Mouse (Mus musculus) hindbrain, embryonic 12.5 days (tissue): ENCODE results near the gene Obscn. TPM values are rescaled to one million over a fixed set of nuclear protein-coding genes. Genes with fewer than 3 reads are reported as not detected.

Source experiments
- ATAC-seq: fragments of 200-750 bp; cut with Nextera tagmentation; 2 replicates; pipeline ENCODE4 v1.8.0; 2017; ENCODE audit warnings: moderate TSS enrichment; ENCODE audit not compliant: low FRiP score
- H3K27ac ChIP-seq: fragments of 300-500 bp; sonication (generic); 2 replicates; pipeline ENCODE4 v1.5.1; 2016; ENCODE audit warnings: mild to moderate bottlenecking
- H3K27me3 ChIP-seq: fragments of 300-500 bp; sonication (generic); 2 replicates; pipeline ENCODE4 v1.6.1; 2016; ENCODE audit warnings: mild to moderate bottlenecking
- H3K36me3 ChIP-seq: fragments of 300-500 bp; sonication (generic); 2 replicates; pipeline ENCODE4 v1.6.1; 2016; ENCODE audit warnings: mild to moderate bottlenecking
- H3K4me1 ChIP-seq: fragments of 300-500 bp; sonication (generic); 2 replicates; pipeline ENCODE4 v1.6.1; 2016
- H3K4me2 ChIP-seq: fragments of 300-500 bp; sonication (generic); replicated peaks from 2 replicates; pipeline ENCODE4 v1.6.1; 2016; ENCODE audit warnings: mild to moderate bottlenecking
- H3K4me3 ChIP-seq: fragments of 300-500 bp; sonication (generic); 2 replicates; pipeline ENCODE4 v1.5.1; 2016; ENCODE audit warnings: mild to moderate bottlenecking
- H3K9ac ChIP-seq: fragments of 300-500 bp; sonication (generic); 2 replicates; pipeline ENCODE4 v1.6.1; 2016; ENCODE audit warnings: mild to moderate bottlenecking, moderate library complexity
- H3K9me3 ChIP-seq: fragments of 300-500 bp; sonication (generic); replicated peaks from 2 replicates; pipeline ENCODE4 v1.6.1; 2016; ENCODE audit warnings: mild to moderate bottlenecking
- WGBS: fragments of 180-500 bp; shearing (Covaris S2); methylation state at CpG from one replicate; pipeline ENCODE4 v1.1.7; 2016; 5-methylcytosine and 5-hydroxymethylcytosine counted together
- polyA plus RNA-seq: library from polyadenylated mRNA; unstranded; fragments of >200 nt; fragmentation: Nextera tagmentation; extraction: Ambion mirVana; gene quantifications from 2 replicates; pipeline ENCODE4 v1.2.1, GENCODE M21; 2016

The Obscn gene
- polyA plus RNA-seq, 1 experiment from 2014 or later, result 0.28 TPM

DNA sequence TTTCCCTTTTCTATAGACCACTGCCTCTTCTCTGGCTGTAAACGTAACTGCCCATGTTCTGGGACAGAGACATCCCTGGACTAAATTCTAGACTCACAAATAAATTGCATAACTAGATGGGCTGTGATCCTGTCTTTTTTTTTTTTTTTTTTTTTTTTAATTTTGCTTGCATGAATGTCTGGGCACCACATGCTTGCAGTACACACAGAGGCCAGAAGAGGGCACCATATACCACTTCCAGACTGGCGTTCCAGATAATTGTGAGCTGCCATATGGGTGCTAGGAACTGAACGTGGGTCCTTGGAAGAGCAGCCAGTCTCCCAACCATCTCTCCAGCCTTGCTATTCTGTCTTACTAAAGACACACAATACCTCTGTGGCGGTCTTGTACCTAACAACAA, 42.0 kb downstream of the Obscn start:
- no peaks in the 10 kb centered on the region for H3K4me1 ChIP-seq
- no peak overlapping the region for H3K9ac ChIP-seq
- peaks cover 4% of the 10 kb centered on the region; the same call in 1 of the 2 replicates for H3K9me3 ChIP-seq
- no peak overlapping the region for H3K27ac ChIP-seq
- H3K4me3 ChIP-seq, result no peak overlapping the region
- no peak for ATAC-seq
- no peaks in the 10 kb centered on the region for H3K27me3 ChIP-seq
- H3K36me3 ChIP-seq, result no peaks in the 10 kb centered on the region
- no peak overlapping the region for H3K4me2 ChIP-seq
- WGBS, result 65% methylated on average over 4 of the region's 4 CpGs

DNA sequence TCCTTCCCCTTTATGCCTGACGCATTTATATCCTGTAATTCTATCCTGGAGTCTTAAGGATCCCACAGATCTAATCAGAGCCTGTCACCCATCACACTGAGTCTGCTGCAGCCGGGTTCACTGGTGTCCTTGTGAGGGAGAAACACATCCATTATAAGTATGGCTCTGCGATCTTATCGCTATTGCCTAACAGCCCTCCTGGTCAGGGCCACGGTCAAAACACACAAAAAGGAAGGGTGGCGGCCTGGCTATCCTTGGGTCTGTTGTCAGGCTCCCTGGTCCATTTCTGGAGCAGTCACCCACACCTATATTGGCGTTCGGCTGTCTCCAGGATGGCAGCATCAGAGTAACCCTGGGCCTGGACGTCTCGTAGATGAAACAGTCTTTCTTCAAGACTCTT, 48.6 kb downstream of the Obscn start:
- Histone ChIP-seq H3K9ac (no peak overlapping the region), H3K4me1 (no peaks in the 10 kb centered on the region), H3K27ac (no peak overlapping the region), H3K4me3 (no peak overlapping the region), H3K27me3 (no peaks in the 10 kb centered on the region), H3K36me3 (no peaks in the 10 kb centered on the region), H3K9me3 (no peaks in the 10 kb centered on the region), H3K4me2 (no peak overlapping the region)
- ATAC-seq, result no peak
- WGBS, result 88% methylated on average over 10 of the region's 10 CpGs

DNA sequence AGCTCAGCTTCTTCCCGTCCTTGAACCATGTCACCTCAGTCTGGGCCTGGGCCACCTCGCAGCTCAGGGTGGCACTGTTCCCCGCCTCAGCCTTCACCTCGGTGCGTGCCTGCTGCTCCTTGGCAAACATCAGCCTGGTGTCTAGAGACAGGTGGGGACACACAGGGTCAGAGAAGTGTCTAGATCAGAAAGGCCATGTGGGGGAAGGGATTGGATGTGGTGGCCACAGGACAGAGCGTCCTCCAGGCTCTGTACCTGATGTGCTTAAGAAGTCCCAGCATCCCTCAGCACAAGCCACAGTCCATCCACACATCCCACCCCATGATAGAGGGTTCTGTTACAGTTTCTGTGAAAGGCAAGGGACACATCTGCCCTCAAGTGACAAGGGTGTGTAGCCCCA, 51.0 kb downstream of the Obscn start:
- H3K9me3 ChIP-seq, result no peaks in the 10 kb centered on the region
- H3K27ac ChIP-seq, result no peak overlapping the region
- ATAC-seq, result no peak
- no peaks in the 10 kb centered on the region for H3K36me3 ChIP-seq
- H3K9ac ChIP-seq, result no peak overlapping the region
- WGBS, result 83% methylated on average over 6 of the region's 6 CpGs
- no peaks in the 10 kb centered on the region for H3K4me1 ChIP-seq
- no peak overlapping the region for H3K4me3 ChIP-seq
- no peak overlapping the region for H3K4me2 ChIP-seq
- H3K27me3 ChIP-seq, result no peaks in the 10 kb centered on the region

DNA sequence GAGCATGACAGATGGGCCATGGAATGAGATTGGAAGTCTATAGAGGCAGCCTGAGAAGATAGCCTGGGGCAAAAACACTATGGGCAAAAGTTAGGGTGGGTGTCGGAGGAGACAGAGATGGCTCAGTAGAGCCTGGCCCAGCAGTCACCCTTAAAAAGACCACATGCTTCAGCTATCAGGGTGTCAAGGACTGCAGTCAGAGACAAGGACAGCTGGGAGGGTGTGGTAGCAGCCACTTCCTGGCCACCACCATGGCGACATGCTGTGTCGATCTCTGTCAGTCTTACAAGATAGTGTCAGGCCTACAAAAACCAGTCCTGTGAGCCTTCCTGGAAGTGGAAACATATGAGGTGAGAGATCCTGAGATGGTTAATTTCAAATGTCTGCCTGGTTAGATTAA, 53.1 kb downstream of the Obscn start:
- 77% methylated on average over 3 of the region's 3 CpGs for WGBS
- H3K4me2 ChIP-seq, result no peak overlapping the region
- H3K4me3 ChIP-seq, result no peak overlapping the region
- no peak overlapping the region for H3K9ac ChIP-seq
- H3K36me3 ChIP-seq, result no peaks in the 10 kb centered on the region
- H3K27ac ChIP-seq, result no peak overlapping the region
- H3K9me3 ChIP-seq, result no peaks in the 10 kb centered on the region
- no peak for ATAC-seq
- no peaks in the 10 kb centered on the region for H3K27me3 ChIP-seq
- no peaks in the 10 kb centered on the region for H3K4me1 ChIP-seq

DNA sequence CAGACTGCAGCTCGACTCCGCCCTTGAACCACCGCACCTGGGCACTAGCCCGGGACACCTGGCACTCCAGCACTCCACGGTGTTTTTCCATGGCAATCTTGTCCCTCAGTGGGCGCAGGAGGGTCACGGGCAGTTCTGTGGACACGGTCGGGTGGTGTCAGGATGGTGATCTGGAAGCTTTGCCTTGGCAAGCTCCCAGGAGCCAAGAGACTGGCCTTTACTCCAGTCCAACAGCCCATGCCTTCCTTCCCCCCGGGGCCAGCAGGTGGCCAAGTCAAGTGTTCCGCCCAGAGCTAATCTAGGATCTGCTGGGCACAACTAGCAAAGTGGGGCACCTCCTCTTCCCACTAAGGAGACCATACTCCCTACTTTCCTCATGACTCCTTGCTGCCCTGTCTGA, 57.9 kb downstream of the Obscn start:
- H3K27me3 ChIP-seq, result no peaks in the 10 kb centered on the region; the same call in 1 of the 2 replicates
- no peak overlapping the region for H3K4me3 ChIP-seq
- no peaks in the 10 kb centered on the region for H3K4me1 ChIP-seq
- H3K9me3 ChIP-seq, result no peaks in the 10 kb centered on the region
- no peak for ATAC-seq
- no peak overlapping the region for H3K4me2 ChIP-seq
- H3K27ac ChIP-seq, result no peak overlapping the region
- 91% methylated on average over 11 of the region's 11 CpGs for WGBS
- H3K36me3 ChIP-seq, result no peaks in the 10 kb centered on the region
- no peak overlapping the region for H3K9ac ChIP-seq

DNA sequence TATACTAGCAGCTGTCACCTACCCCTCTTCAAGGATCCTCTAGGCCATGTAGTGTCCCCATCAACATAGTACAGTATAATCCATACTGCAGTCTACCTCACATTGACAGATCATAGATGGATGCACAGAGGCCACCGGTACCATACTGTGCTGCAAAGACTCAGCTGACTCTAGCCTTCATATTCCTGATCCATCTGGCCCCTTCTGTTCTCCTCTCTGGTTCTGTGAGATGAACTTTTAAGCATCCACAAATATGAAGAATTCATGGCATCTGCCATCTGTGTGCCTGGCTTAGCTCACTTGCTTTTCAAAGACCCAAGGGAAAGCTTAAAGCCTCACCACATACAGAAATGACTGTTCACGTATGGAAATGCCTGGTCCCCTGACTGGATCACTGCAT, 65.9 kb downstream of the Obscn start:
- no peaks in the 10 kb centered on the region for H3K36me3 ChIP-seq
- no peak overlapping the region for H3K4me2 ChIP-seq
- 0 out of 2 replicates have a peak, but pooled peaks cover 2% of the 10 kb centered on the region for H3K4me1 ChIP-seq
- no peaks in the 10 kb centered on the region for H3K9me3 ChIP-seq
- H3K4me3 ChIP-seq, result no peak overlapping the region
- no peak overlapping the region for H3K9ac ChIP-seq
- no peaks in the 10 kb centered on the region for H3K27me3 ChIP-seq
- whole genome bisulfite sequencing, result 83% methylated on average over 2 of the region's 2 CpGs
- no peak overlapping the region for H3K27ac ChIP-seq
- no peak for ATAC-seq

DNA sequence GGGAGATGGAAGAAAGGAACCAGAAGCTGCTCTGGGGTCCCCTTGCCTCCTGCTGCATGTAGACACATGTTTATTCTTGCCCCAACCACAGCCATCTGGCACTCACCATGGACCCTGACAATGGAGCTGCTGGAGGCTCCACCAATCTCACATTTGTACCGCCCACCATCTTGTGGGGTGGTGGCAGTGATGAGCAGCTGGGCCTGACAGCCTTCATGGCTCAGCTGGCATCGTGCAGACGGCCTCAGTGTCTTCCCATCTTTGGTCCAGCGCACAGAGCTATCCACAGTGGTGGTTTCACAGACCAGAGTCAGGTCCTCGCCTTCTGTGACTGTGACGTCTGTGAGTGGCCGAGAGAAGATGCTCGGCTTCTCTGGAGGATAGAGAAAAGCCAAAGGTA, 67.3 kb downstream of the Obscn start:
- Histone ChIP-seq H3K27ac (no peak overlapping the region), H3K27me3 (no peaks in the 10 kb centered on the region), H3K9ac (no peak overlapping the region), H3K4me3 (no peak overlapping the region), H3K9me3 (no peaks in the 10 kb centered on the region), H3K4me1 (0 out of 2 replicates have a peak, but pooled peaks cover 2% of the 10 kb centered on the region), H3K36me3 (no peaks in the 10 kb centered on the region), H3K4me2 (no peak overlapping the region)
- WGBS, result 83% methylated on average over 8 of the region's 8 CpGs
- ATAC-seq, result no peak

DNA sequence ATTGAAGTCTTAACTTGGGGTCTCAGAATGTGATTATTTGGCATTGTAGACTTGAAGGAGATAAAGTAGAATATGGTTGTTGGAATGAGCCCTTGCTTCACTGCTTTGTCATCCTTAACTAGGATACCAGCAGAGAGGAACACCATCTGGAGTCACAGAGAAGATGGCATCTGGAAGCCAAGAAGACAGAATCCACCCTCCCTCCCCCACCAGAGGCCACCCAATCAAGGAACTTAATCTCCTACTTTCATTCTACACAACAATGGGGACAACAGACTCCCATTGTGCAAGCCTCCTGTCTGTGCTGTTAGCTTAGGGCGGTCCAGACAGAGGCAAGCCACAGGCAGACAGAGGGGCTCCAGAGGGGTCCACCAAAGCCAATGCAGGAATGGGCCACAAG, 67.8 kb downstream of the Obscn start:
- Histone ChIP-seq H3K9me3 (no peaks in the 10 kb centered on the region), H3K4me1 (0 out of 2 replicates have a peak, but pooled peaks cover 2% of the 10 kb centered on the region), H3K27me3 (no peaks in the 10 kb centered on the region), H3K4me2 (no peak overlapping the region), H3K27ac (no peak overlapping the region), H3K9ac (no peak overlapping the region), H3K36me3 (no peaks in the 10 kb centered on the region), H3K4me3 (no peak overlapping the region)
- no peak for ATAC-seq
- WGBS, result 40% methylated on average over 1 of the region's 1 CpGs

DNA sequence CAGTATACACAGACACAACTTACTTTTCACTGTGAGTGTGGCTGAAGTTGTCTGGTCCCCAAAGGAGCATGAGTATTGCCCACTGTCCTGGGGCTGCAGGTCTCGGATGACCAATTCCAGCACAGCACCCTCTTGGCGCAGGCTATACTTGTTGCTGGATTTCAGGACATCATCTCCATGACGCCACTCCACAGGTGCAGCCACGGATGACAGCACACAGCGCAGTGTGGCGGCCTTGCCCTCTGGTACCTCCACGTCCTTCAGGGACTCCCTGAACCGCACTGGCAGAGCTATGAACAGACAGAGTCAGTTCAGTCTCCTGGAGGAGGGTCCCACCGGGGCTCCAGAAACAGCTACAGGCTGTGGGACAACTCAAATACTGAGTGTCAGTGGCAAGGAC, 68.3 kb downstream of the Obscn start:
- no peak overlapping the region for H3K27ac ChIP-seq
- no peaks in the 10 kb centered on the region for H3K27me3 ChIP-seq
- no peaks in the 10 kb centered on the region for H3K9me3 ChIP-seq
- H3K4me3 ChIP-seq, result no peak overlapping the region
- H3K4me1 ChIP-seq, result 0 out of 2 replicates have a peak, but pooled peaks cover 2% of the 10 kb centered on the region
- no peaks in the 10 kb centered on the region for H3K36me3 ChIP-seq
- H3K4me2 ChIP-seq, result no peak overlapping the region
- no peak for ATAC-seq
- 82% methylated on average over 9 of the region's 9 CpGs for WGBS
- no peak overlapping the region for H3K9ac ChIP-seq

DNA sequence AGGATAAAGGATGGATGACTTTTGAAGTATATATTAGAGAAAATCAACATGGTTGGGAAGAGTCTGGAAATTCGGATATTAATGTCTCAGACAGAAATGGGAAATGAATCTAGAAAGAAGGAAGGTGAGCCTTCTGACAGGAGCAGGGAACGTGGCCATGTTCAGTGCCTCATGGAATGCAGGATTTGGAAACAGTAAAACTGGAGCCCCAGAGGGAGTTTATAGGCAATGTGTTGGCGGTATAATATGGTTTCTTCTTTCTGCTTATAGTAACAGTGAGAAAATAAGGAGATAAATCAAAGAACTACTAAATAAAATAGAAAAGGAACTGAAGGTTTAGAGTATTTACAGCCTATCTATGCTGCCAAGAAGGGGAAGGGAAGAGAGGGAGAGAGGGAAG, 78.2 kb downstream of the Obscn start:
- no peaks in the 10 kb centered on the region for H3K36me3 ChIP-seq
- H3K27ac ChIP-seq, result no peak overlapping the region
- no peaks in the 10 kb centered on the region for H3K9me3 ChIP-seq
- no peak for ATAC-seq
- no peak overlapping the region for H3K4me2 ChIP-seq
- no peak overlapping the region for H3K9ac ChIP-seq
- no peak overlapping the region for H3K4me3 ChIP-seq
- H3K27me3 ChIP-seq, result no peaks in the 10 kb centered on the region
- WGBS, result 79% methylated on average over 3 of the region's 3 CpGs
- H3K4me1 ChIP-seq, result no peaks in the 10 kb centered on the region

DNA sequence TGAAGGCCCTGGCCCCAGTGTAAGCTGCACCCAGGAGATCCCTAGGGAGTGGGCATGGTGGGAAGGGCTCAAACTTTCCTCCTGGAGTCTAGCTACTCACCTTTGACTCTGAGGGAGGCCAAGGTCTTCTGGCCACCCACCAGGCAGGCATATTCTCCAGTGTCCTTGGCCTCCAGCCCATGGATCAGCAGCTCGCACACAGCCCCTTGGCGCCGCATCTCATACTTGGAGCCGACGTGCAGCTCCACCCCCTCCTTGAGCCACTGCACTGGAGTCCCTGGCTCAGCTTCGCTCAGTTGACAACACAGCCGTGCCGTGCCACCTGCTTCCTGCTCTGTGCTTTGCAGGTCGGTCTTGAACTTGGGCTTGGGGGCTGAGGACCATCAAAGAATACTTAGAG, 85.2 kb downstream of the Obscn start:
- H3K4me2 ChIP-seq, result no peak overlapping the region
- H3K4me1 ChIP-seq, result no peaks in the 10 kb centered on the region
- 88% methylated on average over 9 of the region's 9 CpGs for WGBS
- no peak overlapping the region for H3K9ac ChIP-seq
- no peak for ATAC-seq
- H3K27me3 ChIP-seq, result 0 out of 2 replicates have a peak, but pooled peaks cover 5% of the 10 kb centered on the region
- H3K9me3 ChIP-seq, result no peaks in the 10 kb centered on the region
- H3K36me3 ChIP-seq, result no peaks in the 10 kb centered on the region
- H3K4me3 ChIP-seq, result no peak overlapping the region
- H3K27ac ChIP-seq, result no peak overlapping the region

DNA sequence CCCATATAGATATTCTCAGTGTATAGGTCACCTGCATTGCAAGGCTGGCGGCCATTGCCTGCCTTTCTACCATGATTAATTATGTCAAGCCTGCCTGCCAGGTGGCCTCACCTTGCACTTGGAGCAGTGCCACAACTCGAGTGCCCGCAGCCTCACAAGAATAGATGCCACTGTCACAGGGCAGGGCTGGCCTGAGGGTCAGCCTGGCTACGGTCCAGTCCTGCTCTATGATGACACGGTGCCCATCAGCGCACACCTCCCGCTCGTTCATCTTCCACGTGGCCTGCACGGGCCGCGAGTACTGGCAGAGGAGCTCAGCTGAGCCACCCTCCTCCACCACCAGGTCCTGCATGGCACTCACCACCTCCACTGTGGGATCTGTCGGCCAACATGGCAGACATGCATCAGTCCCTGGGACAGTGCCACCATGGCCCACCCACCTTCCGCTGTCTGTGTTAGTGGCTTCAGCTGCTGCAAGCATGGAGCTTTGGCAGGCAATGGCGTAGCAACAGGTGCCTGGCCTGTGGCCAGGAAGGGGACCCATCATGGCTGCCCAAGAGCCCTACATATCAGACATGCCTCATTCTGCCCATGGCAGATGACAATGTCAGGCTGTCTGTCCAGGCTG, 91.4 kb downstream of the Obscn start:
- ATAC-seq, result no peak
- Histone ChIP-seq H3K36me3 (no peaks in the 10 kb centered on the region), H3K9me3 (no peaks in the 10 kb centered on the region), H3K27ac (no peak overlapping the region), H3K4me1 (no peaks in the 10 kb centered on the region), H3K9ac (no peak overlapping the region), H3K4me3 (no peak overlapping the region), H3K27me3 (no peaks in the 10 kb centered on the region), H3K4me2 (no peak overlapping the region)
- 93% methylated on average over 15 of the region's 15 CpGs for WGBS

DNA sequence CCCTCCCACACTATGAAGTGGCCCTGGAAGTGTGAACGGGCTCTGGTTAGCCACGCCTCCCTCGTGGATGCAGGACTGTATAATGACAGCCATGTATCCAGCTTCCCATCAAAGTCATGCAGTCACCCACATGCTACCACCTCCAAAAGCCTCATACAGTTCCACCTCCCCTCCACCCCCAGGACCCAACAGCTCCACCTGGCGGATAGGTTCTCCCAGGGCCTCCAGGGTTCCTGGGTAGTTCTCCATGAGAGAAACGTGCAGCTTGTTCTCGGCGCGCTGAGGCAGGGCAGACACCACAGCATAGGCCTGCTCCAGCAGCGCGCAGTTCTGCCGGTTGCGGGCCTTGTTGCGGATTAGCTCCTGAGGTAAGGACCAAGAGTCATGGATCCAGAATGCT, 107.2 kb downstream of the Obscn start:
- 90% methylated on average over 13 of the region's 13 CpGs for WGBS
- H3K4me1 ChIP-seq, result no peaks in the 10 kb centered on the region
- H3K27ac ChIP-seq, result no peak overlapping the region
- no peaks in the 10 kb centered on the region for H3K36me3 ChIP-seq
- H3K9me3 ChIP-seq, result no peaks in the 10 kb centered on the region
- no peak overlapping the region for H3K9ac ChIP-seq
- no peak for ATAC-seq
- H3K27me3 ChIP-seq, result no peaks in the 10 kb centered on the region
- no peak overlapping the region for H3K4me2 ChIP-seq
- H3K4me3 ChIP-seq, result no peak overlapping the region
